Comparison of ENCODE assay signal across 13 mouse cellular contexts in genomic region chr13:70418156-70418555, GRCm38 (mm10).
"Had no signal": no experiment of that assay in that cellular context is flagged by ENCODE, and none has a peak within 500 bp of the region (broad histone marks: within the 10 kb centered on the region; RNA-seq: fewer than 3 reads in every experiment).

No protein-coding gene starts in this region.

- H3K4me2 ChIP-seq: kidney, embryonic 15.5 days; limb, embryonic 15.5 days; liver, embryonic 12.5 days; lung, embryonic 15.5 days; midbrain, embryonic 12.5 days; neural tube, embryonic 13.5 days had no signal

- H3K9ac ChIP-seq: kidney, embryonic 15.5 days; limb, embryonic 15.5 days; liver, embryonic 12.5 days; lung, embryonic 15.5 days; midbrain, embryonic 12.5 days; neural tube, embryonic 13.5 days had no signal

- DNase-seq: kidney, adult 2 months; kidney, postnatal 14 days; lung, postnatal 14 days; thymus, adult 18-20 months; thymus, postnatal 14 days had no signal

- H3K4me3 ChIP-seq: kidney, embryonic 15.5 days; limb, embryonic 15.5 days; liver, embryonic 12.5 days; lung, embryonic 15.5 days; midbrain, embryonic 12.5 days; neural tube, embryonic 13.5 days had no signal

- H3K27me3 ChIP-seq: kidney, embryonic 15.5 days; limb, embryonic 15.5 days; liver, embryonic 12.5 days; lung, embryonic 15.5 days; midbrain, embryonic 12.5 days; neural tube, embryonic 13.5 days had no signal

- H3K4me1 ChIP-seq: kidney, embryonic 15.5 days; limb, embryonic 15.5 days; liver, embryonic 12.5 days; lung, embryonic 15.5 days; neural tube, embryonic 13.5 days had no signal

- H3K9me3 ChIP-seq: kidney, embryonic 15.5 days; limb, embryonic 15.5 days; liver, embryonic 12.5 days; lung, embryonic 15.5 days; midbrain, embryonic 12.5 days; neural tube, embryonic 13.5 days had no signal

- H3K36me3 ChIP-seq: kidney, embryonic 15.5 days; limb, embryonic 15.5 days; liver, embryonic 12.5 days; lung, embryonic 15.5 days; midbrain, embryonic 12.5 days; neural tube, embryonic 13.5 days had no signal

- ATAC-seq: intestine, embryonic 16.5 days; liver, embryonic 12.5 days had no signal

- H3K27ac ChIP-seq: kidney, embryonic 15.5 days; limb, embryonic 15.5 days; liver, embryonic 12.5 days; lung, embryonic 15.5 days; midbrain, embryonic 12.5 days; neural tube, embryonic 13.5 days; stomach, postnatal 0 days had no signal
